Mouse (Mus musculus): ENCODE results near the gene Krba1. TPM values are rescaled to one million over a fixed set of nuclear protein-coding genes. Genes with fewer than 3 reads are reported as not detected.

Krba1 gene
- polyA plus RNA-seq, 1 experiment: 10.6 TPM

DNA sequence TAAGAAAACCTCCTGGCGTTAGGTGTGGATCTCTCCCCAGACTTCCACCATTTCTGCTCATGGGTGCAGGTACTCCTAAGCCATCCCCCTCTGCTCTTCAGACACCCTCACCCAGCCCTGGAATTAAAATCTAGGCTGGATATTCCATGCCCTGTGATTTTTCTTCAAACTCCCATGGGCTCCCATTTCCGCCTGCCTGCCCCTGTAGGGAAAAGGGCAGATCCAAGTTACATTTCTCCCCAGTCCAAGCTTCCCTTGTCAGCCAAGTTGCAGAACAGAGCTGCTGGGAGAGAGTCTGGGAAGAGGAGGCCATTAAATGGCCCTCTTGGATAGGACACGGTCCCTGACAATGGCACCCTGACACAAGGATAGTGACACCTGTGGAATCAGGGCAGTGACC lies 50.9 kb downstream of the Krba1 start:
- no peaks in the 10 kb centered on the region; the same call in 1 of the 2 replicates for H3K27me3 ChIP-seq (ENCODE audit: control insufficient read depth, insufficient read depth, low read length)
- TF ChIP-seq CTCF (IDR thresholded peaks at IDR 0.05; ENCODE audit: extremely low read depth, insufficient read depth, insufficient read length, insufficient replicate concordance) (no peak), POLR2A (IDR thresholded peaks at IDR 0.05; ENCODE audit: low read depth, low read length) (no peak)
- 0 out of 2 replicates have a peak, but pooled peaks cover 2% of the 10 kb centered on the region for H3K36me3 ChIP-seq (ENCODE audit: control insufficient read depth, insufficient read depth, low read length)
- H3K4me3 ChIP-seq (ENCODE audit: extremely low read depth, insufficient read depth, insufficient read length): no peak overlapping the region
- 59% methylated on average over 3 of the region's 3 CpGs for WGBS
- DNase-seq (ENCODE audit: low read depth in 1 of 2, low spot score in 2 of 2): no peak
- no peak overlapping the region for H3K27ac ChIP-seq (ENCODE audit: insufficient read depth, low read length)
- peaks cover 5% of the 10 kb centered on the region; the same call in 1 of the 2 replicates for H3K4me1 ChIP-seq (ENCODE audit: control insufficient read depth, insufficient read depth, insufficient read length)

DNA sequence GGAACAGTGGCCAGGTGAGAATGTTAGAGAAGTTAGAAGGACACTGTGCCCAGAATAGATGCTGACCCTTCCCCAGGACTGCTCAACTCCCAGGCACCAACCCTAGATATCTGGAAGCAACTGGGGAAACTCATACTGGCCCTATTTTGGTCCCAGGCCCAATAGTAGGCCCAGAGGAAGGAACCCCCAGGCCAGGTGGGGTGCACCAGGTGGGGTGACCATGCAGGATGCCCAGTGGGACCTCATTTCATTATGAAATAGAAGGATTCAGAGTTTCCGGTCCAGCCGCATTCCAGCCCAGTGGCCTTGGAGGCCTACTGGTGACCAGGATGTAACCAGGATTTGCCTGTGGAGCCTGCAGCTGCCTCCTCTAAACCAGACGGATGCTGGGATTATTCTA lies 51.5 kb downstream of the Krba1 start:
- no peak overlapping the region for H3K27ac ChIP-seq (ENCODE audit: insufficient read depth, low read length)
- H3K4me1 ChIP-seq (ENCODE audit: control insufficient read depth, insufficient read depth, insufficient read length): peaks cover 5% of the 10 kb centered on the region; the same call in 1 of the 2 replicates
- H3K36me3 ChIP-seq (ENCODE audit: control insufficient read depth, insufficient read depth, low read length): no peaks in the 10 kb centered on the region
- no peaks in the 10 kb centered on the region; the same call in 1 of the 2 replicates for H3K27me3 ChIP-seq (ENCODE audit: control insufficient read depth, insufficient read depth, low read length)
- WGBS: 91% methylated on average over 3 of the region's 3 CpGs
- no peak overlapping the region for H3K4me3 ChIP-seq (ENCODE audit: extremely low read depth, insufficient read depth, insufficient read length)
- DNase-seq (ENCODE audit: low read depth in 1 of 2, low spot score in 2 of 2): no peak
- TF ChIP-seq CTCF (IDR thresholded peaks at IDR 0.05; ENCODE audit: extremely low read depth, insufficient read depth, insufficient read length, insufficient replicate concordance) (no peak), POLR2A (IDR thresholded peaks at IDR 0.05; ENCODE audit: low read depth, low read length) (no peak)

DNA sequence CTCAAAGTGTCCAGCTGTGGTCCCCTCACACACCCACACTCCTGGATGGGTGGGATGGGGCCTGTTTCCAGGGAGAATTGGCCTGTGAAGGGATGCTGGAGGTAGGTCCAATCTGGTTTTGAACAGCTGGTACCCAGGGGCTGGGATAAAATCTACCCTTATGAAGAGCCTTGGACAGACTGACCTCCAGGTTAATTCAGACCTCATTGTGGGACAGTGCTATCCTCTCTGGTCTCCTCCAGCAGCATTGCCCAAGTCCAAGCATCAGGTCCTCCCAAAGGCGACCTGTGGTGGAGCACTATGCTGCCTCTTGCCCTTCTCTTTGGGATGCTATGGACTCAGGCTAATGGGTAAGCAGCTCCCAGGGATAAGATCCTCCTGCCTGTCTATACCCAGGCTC lies 52.5 kb downstream of the Krba1 start, which contains the start of gene Sspo:
Gene Sspo, plus strand, starts transcription at position 301 of the 400 bp plus-strand sequence.
- 97% methylated on average over 1 of the region's 1 CpGs for WGBS
- TF ChIP-seq CTCF (IDR thresholded peaks at IDR 0.05; ENCODE audit: extremely low read depth, insufficient read depth, insufficient read length, insufficient replicate concordance): no peak
- no peak for TF ChIP-seq POLR2A (IDR thresholded peaks at IDR 0.05; ENCODE audit: low read depth, low read length)
- Histone ChIP-seq H3K27ac (ENCODE audit: insufficient read depth, low read length) (no peak within 1 kb of the TSS), H3K36me3 (ENCODE audit: control insufficient read depth, insufficient read depth, low read length) (no peaks in the 10 kb centered on the region), H3K4me1 (ENCODE audit: control insufficient read depth, insufficient read depth, insufficient read length) (peaks cover 5% of the 10 kb centered on the region; the same call in 1 of the 2 replicates), H3K4me3 (ENCODE audit: extremely low read depth, insufficient read depth, insufficient read length) (no peak within 1 kb of the TSS), H3K27me3 (ENCODE audit: control insufficient read depth, insufficient read depth, low read length) (no peaks in the 10 kb centered on the region; the same call in 1 of the 2 replicates)
- no peak for DNase-seq (ENCODE audit: low read depth in 1 of 2, low spot score in 2 of 2)

DNA sequence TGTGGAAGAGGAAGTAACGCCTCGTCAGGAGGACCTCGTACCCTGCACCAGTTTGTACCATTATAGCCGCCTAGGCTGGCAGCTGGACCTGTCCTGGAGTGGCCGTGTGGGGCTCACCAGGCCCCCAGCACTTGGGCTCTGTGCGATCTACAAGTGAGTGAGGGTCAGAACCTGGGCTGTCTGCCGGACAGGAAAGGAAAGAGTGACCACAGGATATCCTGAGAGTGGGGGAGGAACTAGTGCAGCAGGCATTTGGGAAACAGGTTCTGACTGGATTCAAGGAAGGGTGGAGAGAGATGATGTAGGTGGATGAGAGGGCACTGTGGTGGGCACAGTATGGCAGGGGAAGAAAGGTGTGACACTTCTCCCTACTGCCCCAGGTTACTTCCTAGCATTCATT lies 53.1 kb downstream of the Krba1 start:
- WGBS: 76% methylated on average over 7 of the region's 7 CpGs
- Histone ChIP-seq H3K36me3 (ENCODE audit: control insufficient read depth, insufficient read depth, low read length) (no peaks in the 10 kb centered on the region), H3K4me3 (ENCODE audit: extremely low read depth, insufficient read depth, insufficient read length) (no peak overlapping the region), H3K27ac (ENCODE audit: insufficient read depth, low read length) (no peak overlapping the region), H3K4me1 (ENCODE audit: control insufficient read depth, insufficient read depth, insufficient read length) (peaks cover 3% of the 10 kb centered on the region; the same call in 1 of the 2 replicates), H3K27me3 (ENCODE audit: control insufficient read depth, insufficient read depth, low read length) (no peaks in the 10 kb centered on the region; the same call in 1 of the 2 replicates)
- DNase-seq (ENCODE audit: low read depth in 1 of 2, low spot score in 2 of 2): no peak
- TF ChIP-seq POLR2A (IDR thresholded peaks at IDR 0.05; ENCODE audit: low read depth, low read length): no peak
- TF ChIP-seq CTCF (IDR thresholded peaks at IDR 0.05; ENCODE audit: extremely low read depth, insufficient read depth, insufficient read length, insufficient replicate concordance): no peak

DNA sequence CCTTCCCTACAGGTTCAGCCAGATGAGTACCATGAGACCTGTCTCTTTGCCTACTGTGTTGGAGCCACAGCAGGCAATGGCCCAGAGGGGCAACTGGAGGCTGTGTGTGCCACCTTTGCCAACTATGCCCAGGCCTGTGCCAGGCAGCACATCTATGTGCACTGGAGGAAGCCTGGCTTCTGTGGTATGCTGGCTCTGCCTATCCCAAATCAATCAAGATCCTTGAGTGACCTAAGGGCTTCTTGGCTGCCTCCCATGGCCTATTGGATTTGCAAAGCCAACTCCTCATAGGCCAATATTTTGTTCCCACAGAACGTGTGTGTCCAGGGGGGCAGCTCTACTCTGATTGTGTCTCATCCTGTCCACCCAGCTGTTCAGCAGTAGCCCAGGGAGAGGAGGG lies 56.8 kb downstream of the Krba1 start:
- H3K4me1 ChIP-seq (ENCODE audit: control insufficient read depth, insufficient read depth, insufficient read length): no peaks in the 10 kb centered on the region; the same call in 1 of the 2 replicates
- TF ChIP-seq CTCF (IDR thresholded peaks at IDR 0.05; ENCODE audit: extremely low read depth, insufficient read depth, insufficient read length, insufficient replicate concordance) (no peak), POLR2A (IDR thresholded peaks at IDR 0.05; ENCODE audit: low read depth, low read length) (no peak)
- DNase-seq (ENCODE audit: low read depth in 1 of 2, low spot score in 2 of 2): no peak
- H3K27ac ChIP-seq (ENCODE audit: insufficient read depth, low read length): no peak overlapping the region
- 82% methylated on average over 1 of the region's 1 CpGs for WGBS
- H3K36me3 ChIP-seq (ENCODE audit: control insufficient read depth, insufficient read depth, low read length): no peaks in the 10 kb centered on the region
- H3K27me3 ChIP-seq (ENCODE audit: control insufficient read depth, insufficient read depth, low read length): no peaks in the 10 kb centered on the region
- no peak overlapping the region for H3K4me3 ChIP-seq (ENCODE audit: extremely low read depth, insufficient read depth, insufficient read length)

DNA sequence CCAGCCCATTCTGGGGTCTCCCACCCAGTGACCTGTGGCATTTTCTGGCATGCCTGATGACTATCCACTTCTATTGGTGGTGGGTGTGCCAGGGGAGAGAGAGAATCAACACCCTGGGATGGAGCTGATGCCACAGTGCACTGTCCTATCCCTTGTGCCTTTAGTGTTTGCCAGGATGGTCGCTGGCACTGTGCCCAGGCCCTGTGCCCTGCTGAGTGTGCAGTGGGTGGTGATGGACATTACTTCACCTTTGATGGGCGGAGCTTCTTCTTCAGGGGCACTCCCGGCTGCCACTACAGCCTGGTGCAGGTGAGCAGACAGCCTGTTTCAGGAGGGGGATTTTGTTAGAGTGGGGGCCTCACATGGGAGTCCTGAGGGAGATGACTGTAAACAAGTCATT lies 57.4 kb downstream of the Krba1 start:
- H3K4me3 ChIP-seq (ENCODE audit: extremely low read depth, insufficient read depth, insufficient read length): no peak overlapping the region
- H3K36me3 ChIP-seq (ENCODE audit: control insufficient read depth, insufficient read depth, low read length): no peaks in the 10 kb centered on the region
- no peak for DNase-seq (ENCODE audit: low read depth in 1 of 2, low spot score in 2 of 2)
- H3K27ac ChIP-seq (ENCODE audit: insufficient read depth, low read length): no peak overlapping the region
- TF ChIP-seq CTCF (IDR thresholded peaks at IDR 0.05; ENCODE audit: extremely low read depth, insufficient read depth, insufficient read length, insufficient replicate concordance) (no peak), POLR2A (IDR thresholded peaks at IDR 0.05; ENCODE audit: low read depth, low read length) (no peak)
- WGBS: 88% methylated on average over 3 of the region's 3 CpGs
- no peaks in the 10 kb centered on the region for H3K27me3 ChIP-seq (ENCODE audit: control insufficient read depth, insufficient read depth, low read length)
- no peaks in the 10 kb centered on the region for H3K4me1 ChIP-seq (ENCODE audit: control insufficient read depth, insufficient read depth, insufficient read length)

DNA sequence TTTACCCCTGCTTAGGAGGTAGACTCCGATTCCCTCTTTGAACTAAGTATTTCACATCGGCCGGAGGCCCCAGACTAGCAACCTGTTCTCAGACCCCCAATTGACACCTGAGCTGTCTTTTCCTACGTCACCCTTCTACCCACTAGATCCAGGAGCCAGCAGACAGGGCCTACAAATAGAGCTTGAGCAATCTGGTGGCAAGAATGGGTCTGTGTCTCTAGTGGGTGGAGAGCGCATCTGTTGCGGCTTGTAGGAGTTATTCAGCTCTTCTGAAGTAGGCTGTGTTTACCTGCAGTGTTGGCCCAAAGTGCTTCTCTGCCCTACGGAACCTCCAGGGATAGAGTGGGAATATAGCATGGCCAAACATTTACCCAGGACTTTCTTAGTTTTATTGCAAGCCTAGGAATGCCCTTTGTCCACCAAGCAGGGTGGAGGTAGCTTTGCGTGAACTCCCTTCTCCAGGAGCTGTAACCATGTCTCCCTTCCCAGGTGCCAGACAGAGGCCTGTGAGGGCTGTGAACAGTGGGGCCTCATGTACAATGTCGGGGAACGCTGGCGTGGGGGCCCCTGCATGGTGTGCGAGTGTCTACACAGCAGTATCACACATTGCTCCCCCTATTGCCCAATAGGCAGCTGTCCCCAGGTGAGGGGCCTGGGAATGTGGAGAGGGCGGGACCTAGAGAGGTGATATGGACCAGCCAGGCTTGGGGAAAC lies 69.7 kb downstream of the Krba1 start:
- Histone ChIP-seq H3K36me3 (ENCODE audit: control insufficient read depth, insufficient read depth, low read length) (no peaks in the 10 kb centered on the region), H3K27me3 (ENCODE audit: control insufficient read depth, insufficient read depth, low read length) (no peaks in the 10 kb centered on the region), H3K27ac (ENCODE audit: insufficient read depth, low read length) (no peak overlapping the region), H3K4me3 (ENCODE audit: extremely low read depth, insufficient read depth, insufficient read length) (no peak overlapping the region), H3K4me1 (ENCODE audit: control insufficient read depth, insufficient read depth, insufficient read length) (no peaks in the 10 kb centered on the region)
- TF ChIP-seq CTCF (IDR thresholded peaks at IDR 0.05; ENCODE audit: extremely low read depth, insufficient read depth, insufficient read length, insufficient replicate concordance) (no peak), POLR2A (IDR thresholded peaks at IDR 0.05; ENCODE audit: low read depth, low read length) (no peak)
- 92% methylated on average over 13 of the region's 13 CpGs for WGBS
- DNase-seq (ENCODE audit: low read depth in 1 of 2, low spot score in 2 of 2): no peak

Data from spleen, adult 2 months (tissue).